ENCODE assay signal across 8 mouse cellular contexts in genomic region chr9:110117779-110118139, GRCm38 (mm10). TPM values are rescaled to one million over a fixed set of nuclear protein-coding genes. Genes with fewer than 3 reads are reported as not detected.
DNase-seq lines count a peak whose midpoint lies in the region; ATAC-seq and TF ChIP-seq lines count a peak whose summit lies in the region.

Dhx30 (minus strand) TSS chr9:110117830.

- peaks cover 4% of the 10 kb centered on the region; the same call in 1 of the 2 replicates for H3K36me3 ChIP-seq in midbrain, embryonic 11.5 days (ENCODE audit: control insufficient read depth, insufficient read depth, low read length)

- no peaks in the 10 kb centered on the region for H3K9me3 ChIP-seq in midbrain, embryonic 11.5 days (ENCODE audit: control insufficient read depth, low read length)

- peak; percentile 27 for ATAC-seq in midbrain, embryonic 11.5 days (ENCODE audit: low FRiP score)

- TF ChIP-seq POLR2A in bone marrow macrophage, adult 2 months (IDR thresholded peaks at IDR 0.05; ENCODE audit: borderline replicate concordance, low read depth, low read length): no peak

- WGBS in midbrain, embryonic 11.5 days: 1% methylated on average over 17 of the region's 17 CpGs

- peak; percentile 23; the same call in 1 of the 2 replicates for TF ChIP-seq CTCF in bone marrow macrophage, adult 2 months (IDR thresholded peaks at IDR 0.05; ENCODE audit: low read depth, low read length)
- no peak for TF ChIP-seq CTCF in layer of hippocampus, adult 2 months (conservative IDR thresholded peaks at IDR 0.05)

- H3K4me1 ChIP-seq in bone marrow macrophage, adult 2 months (ENCODE audit: control insufficient read depth, insufficient read depth, low read length): peaks cover 11% of the 10 kb centered on the region
- H3K4me1 ChIP-seq in midbrain, embryonic 11.5 days (ENCODE audit: control insufficient read depth, insufficient read depth, low read length): peaks cover 10% of the 10 kb centered on the region

- H3K9ac ChIP-seq in midbrain, embryonic 11.5 days (ENCODE audit: low read length): peak within 1 kb of the TSS; percentile 96

- peak; percentile 18 for DNase-seq in layer of hippocampus, adult 11-12 months (ENCODE audit: low spot score)
- DNase-seq in layer of hippocampus, adult 9-11 months: no peak
- no peak for DNase-seq in gonadal fat pad, adult 2 months (ENCODE audit: low read depth)
- DNase-seq in layer of hippocampus, adult 2 months (ENCODE audit: low spot score in 2 of 2): no peak
- DNase-seq in midbrain, embryonic 11.5 days (ENCODE audit: low spot score, missing footprints): no peak
- DNase-seq in kidney, postnatal 4 days: no peak
- no peak for DNase-seq in right cerebral cortex, postnatal 36 days (ENCODE audit: low spot score in 2 of 2)

- peak within 1 kb of the TSS; percentile 84 for H3K4me2 ChIP-seq in midbrain, embryonic 11.5 days

- peak within 1 kb of the TSS; percentile 83 for H3K27ac ChIP-seq in bone marrow macrophage, adult 2 months (ENCODE audit: insufficient read depth, low read depth, low read length)
- H3K27ac ChIP-seq in layer of hippocampus, adult 2 months: peak within 1 kb of the TSS; percentile 96
- peak within 1 kb of the TSS; percentile 96 for H3K27ac ChIP-seq in midbrain, embryonic 11.5 days (ENCODE audit: low read depth, low read length)

- H3K4me3 ChIP-seq in bone marrow macrophage, adult 2 months (ENCODE audit: insufficient read depth, low read length): peak within 1 kb of the TSS; percentile 74
- peak within 1 kb of the TSS; percentile 92 for H3K4me3 ChIP-seq in layer of hippocampus, adult 2 months
- peak within 1 kb of the TSS; percentile 74 for H3K4me3 ChIP-seq in midbrain, embryonic 11.5 days (ENCODE audit: low read depth, low read length)

- no peaks in the 10 kb centered on the region for H3K27me3 ChIP-seq in midbrain, embryonic 11.5 days (ENCODE audit: control insufficient read depth, insufficient read depth, low read length)

RNA-seq across cellular contexts. Expression of gene Dhx30, which starts in this region (rescaled TPM):
- 44.1 and 50.5 TPM in 2 replicates for polyA plus RNA-seq in bone marrow macrophage, adult 2 months (2012; ENCODE audit: insufficient read depth, insufficient read length, missing spikeins)
- 55.6 and 66.5 TPM in 2 replicates for polyA plus RNA-seq in gonadal fat pad, adult 2 months (2012; rRNA removed)
- total RNA-seq in layer of hippocampus, adult 2 months (2021): 100 to 1,000 TPM; 158 to 163 TPM
- polyA plus RNA-seq in midbrain, embryonic 11.5 days (2014; fragmentation: Nextera tagmentation; extraction: Ambion mirVana): 161 and 164 TPM in 2 replicates
